ENCODE assay signal across 17 mouse cellular contexts in the genomic region with DNA sequence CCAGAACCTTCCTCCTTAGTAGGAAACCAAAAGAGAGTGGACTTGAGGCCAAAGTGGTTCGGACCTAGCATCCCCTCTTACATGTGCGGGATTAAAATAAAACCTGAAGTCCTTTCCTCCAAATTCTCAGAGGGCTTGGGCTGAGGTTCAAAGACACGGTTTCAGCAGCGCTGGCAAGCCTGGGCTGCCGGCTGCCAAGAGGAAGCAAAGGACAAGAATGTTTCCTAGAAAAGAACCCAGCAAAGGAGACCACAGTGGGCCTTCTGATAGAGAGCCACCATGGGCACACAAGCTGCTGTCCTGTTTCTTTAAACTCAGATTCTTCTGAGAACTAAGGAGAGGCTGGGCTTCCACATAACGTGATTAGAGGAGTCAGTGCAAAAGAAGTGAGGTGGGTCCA. TPM values are rescaled to one million over a fixed set of nuclear protein-coding genes. Genes with fewer than 3 reads are reported as not detected.
DNase-seq lines count a peak whose midpoint lies in the region; ATAC-seq and TF ChIP-seq lines count a peak whose summit lies in the region.
"Had no signal": no experiment of that assay in that cellular context is flagged by ENCODE, and none has a peak within 500 bp of the region (broad histone marks: within the 10 kb centered on the region; RNA-seq: fewer than 3 reads in every experiment).

No protein-coding gene starts in this region.

- no peak for ATAC-seq in hindbrain, embryonic 14.5 days (ENCODE audit: low FRiP score)
- no peak for ATAC-seq in hindbrain, embryonic 12.5 days (ENCODE audit: low FRiP score)
- no peak for ATAC-seq in megakaryocyte, adult 5-6 weeks (ENCODE audit: poor library complexity, severe bottlenecking)
- no peak for ATAC-seq in liver, postnatal 0 days
- ATAC-seq: inflammation-experienced regulatory T-cells, adult 6 months had no signal

- DNase-seq in adrenal gland, postnatal 14 days, result peak; percentile 55
- no peak for DNase-seq in adrenal gland, adult 18-20 months (ENCODE audit: low spot score in 2 of 2)
- no peak for DNase-seq in hindbrain, embryonic 14.5 days (ENCODE audit: low spot score)
- no peak for DNase-seq in liver, postnatal 0 days
- DNase-seq: cerebellum, postnatal 25 days; liver, embryonic 13.5 days; lung, postnatal 10 days; spleen, adult 18-20 months; thymus, postnatal 14 days had no signal

- peak overlapping the region; percentile 68 for H3K27ac ChIP-seq in hindbrain, embryonic 14.5 days
- no peak overlapping the region for H3K27ac ChIP-seq in hindbrain, embryonic 12.5 days
- peak overlapping the region; percentile 59; the same call in 1 of the 2 replicates for H3K27ac ChIP-seq in small intestine, adult 2 months (ENCODE audit: insufficient read depth, low read depth, low read length)
- H3K27ac ChIP-seq in liver, postnatal 0 days (ENCODE audit: low read depth), result no peak overlapping the region
- H3K27ac ChIP-seq: embryonic facial prominence, embryonic 12.5 days; forebrain, embryonic 10.5 days; liver, embryonic 13.5 days had no signal

- no peak for TF ChIP-seq POLR2A in small intestine, adult 2 months (IDR thresholded peaks at IDR 0.05; ENCODE audit: low read depth, low read length)

- TF ChIP-seq CTCF in small intestine, adult 2 months (IDR thresholded peaks at IDR 0.05; ENCODE audit: extremely low read depth, insufficient read length, insufficient replicate concordance, low read depth, low read length), result no peak
- TF ChIP-seq CTCF in liver, postnatal 0 days (IDR thresholded peaks at IDR 0.05; ENCODE audit: low read depth), result no peak

- WGBS in hindbrain, embryonic 14.5 days, result 78% methylated on average over 6 of the region's 6 CpGs
- WGBS in hindbrain, embryonic 12.5 days, result 79% methylated on average over 6 of the region's 6 CpGs
- WGBS in small intestine, adult 2 months, result 43% methylated on average over 6 of the region's 6 CpGs
- 50% methylated on average over 6 of the region's 6 CpGs for WGBS in liver, postnatal 0 days (ENCODE audit: insufficient replicate concordance)

- H3K4me2 ChIP-seq in hindbrain, embryonic 14.5 days (replicated peaks), result no peak overlapping the region
- H3K4me2 ChIP-seq in hindbrain, embryonic 12.5 days (replicated peaks), result no peak overlapping the region
- H3K4me2 ChIP-seq in liver, postnatal 0 days (ENCODE audit: low read depth, low read length), result no peak overlapping the region
- H3K4me2 ChIP-seq: embryonic facial prominence, embryonic 12.5 days; liver, embryonic 13.5 days; midbrain, embryonic 11.5 days had no signal

- no peaks in the 10 kb centered on the region for H3K27me3 ChIP-seq in hindbrain, embryonic 14.5 days (ENCODE audit: control insufficient read depth, insufficient read depth, low read length)
- H3K27me3 ChIP-seq in hindbrain, embryonic 12.5 days, result no peaks in the 10 kb centered on the region
- H3K27me3 ChIP-seq in megakaryocyte, embryonic 14.5 days (replicated peaks), result no peaks in the 10 kb centered on the region
- no peaks in the 10 kb centered on the region for H3K27me3 ChIP-seq in small intestine, adult 2 months (ENCODE audit: control insufficient read depth, insufficient read depth, low read length)
- H3K27me3 ChIP-seq in liver, postnatal 0 days (ENCODE audit: insufficient read depth, low read length), result no peaks in the 10 kb centered on the region
- H3K27me3 ChIP-seq: embryonic facial prominence, embryonic 12.5 days; liver, embryonic 13.5 days had no signal

- no peaks in the 10 kb centered on the region for H3K4me1 ChIP-seq in hindbrain, embryonic 14.5 days (replicated peaks; ENCODE audit: control insufficient read depth, insufficient read depth, low read length)
- no peaks in the 10 kb centered on the region for H3K4me1 ChIP-seq in hindbrain, embryonic 12.5 days
- H3K4me1 ChIP-seq in megakaryocyte, embryonic 14.5 days, result peaks cover 26% of the 10 kb centered on the region
- H3K4me1 ChIP-seq in small intestine, adult 2 months (ENCODE audit: control insufficient read depth, insufficient read depth, insufficient read length, low read length), result peaks cover 13% of the 10 kb centered on the region; the same call in 1 of the 2 replicates
- no peaks in the 10 kb centered on the region for H3K4me1 ChIP-seq in liver, postnatal 0 days (ENCODE audit: insufficient read depth)
- H3K4me1 ChIP-seq: embryonic facial prominence, embryonic 12.5 days; forebrain, embryonic 10.5 days; liver, embryonic 13.5 days had no signal

- no peaks in the 10 kb centered on the region for H3K36me3 ChIP-seq in hindbrain, embryonic 14.5 days (replicated peaks; ENCODE audit: control insufficient read depth, insufficient read depth)
- no peaks in the 10 kb centered on the region for H3K36me3 ChIP-seq in hindbrain, embryonic 12.5 days
- H3K36me3 ChIP-seq in megakaryocyte, embryonic 14.5 days (replicated peaks; ENCODE audit: low read length), result peaks cover 56% of the 10 kb centered on the region
- H3K36me3 ChIP-seq in small intestine, adult 2 months (ENCODE audit: control insufficient read depth, insufficient read depth, low read length), result no peaks in the 10 kb centered on the region
- H3K36me3 ChIP-seq in liver, postnatal 0 days (replicated peaks; ENCODE audit: insufficient read depth, low read length), result no peaks in the 10 kb centered on the region
- H3K36me3 ChIP-seq: embryonic facial prominence, embryonic 12.5 days; forebrain, embryonic 10.5 days; liver, embryonic 13.5 days had no signal

- TF ChIP-seq EP300 in liver, postnatal 0 days (IDR thresholded peaks at IDR 0.05; ENCODE audit: low read depth), result no peak

- H3K4me3 ChIP-seq in hindbrain, embryonic 14.5 days (replicated peaks; ENCODE audit: low read length), result no peak overlapping the region
- H3K4me3 ChIP-seq in hindbrain, embryonic 12.5 days, result no peak overlapping the region
- peak overlapping the region; percentile 44 for H3K4me3 ChIP-seq in megakaryocyte, embryonic 14.5 days (replicated peaks)
- no peak overlapping the region for H3K4me3 ChIP-seq in small intestine, adult 2 months (ENCODE audit: low read depth, low read length)
- H3K4me3 ChIP-seq in liver, postnatal 0 days (ENCODE audit: low read depth, low read length), result no peak overlapping the region
- H3K4me3 ChIP-seq: embryonic facial prominence, embryonic 12.5 days; forebrain, embryonic 10.5 days; liver, embryonic 13.5 days had no signal

- H3K9ac ChIP-seq in hindbrain, embryonic 14.5 days, result no peak overlapping the region
- H3K9ac ChIP-seq in hindbrain, embryonic 12.5 days, result no peak overlapping the region
- H3K9ac ChIP-seq in liver, postnatal 0 days (replicated peaks), result no peak overlapping the region
- H3K9ac ChIP-seq: embryonic facial prominence, embryonic 12.5 days; liver, embryonic 13.5 days had no signal

- H3K9me3 ChIP-seq in hindbrain, embryonic 14.5 days (ENCODE audit: control insufficient read depth, low read length), result no peaks in the 10 kb centered on the region
- H3K9me3 ChIP-seq in hindbrain, embryonic 12.5 days (replicated peaks), result no peaks in the 10 kb centered on the region
- no peaks in the 10 kb centered on the region for H3K9me3 ChIP-seq in megakaryocyte, embryonic 14.5 days
- no peaks in the 10 kb centered on the region for H3K9me3 ChIP-seq in liver, postnatal 0 days (ENCODE audit: low read length)
- H3K9me3 ChIP-seq: embryonic facial prominence, embryonic 12.5 days; forebrain, embryonic 10.5 days; liver, embryonic 13.5 days had no signal

RNA-seq across cellular contexts. Expression of gene Ncor1, which starts 20.6 kb away (rescaled TPM):
- 197 and 214 TPM in 2 replicates for total RNA-seq in adrenal gland, postnatal 14 days (2021)
- total RNA-seq in adrenal gland, adult 18-20 months (2021), result 100 to 1,000 TPM; 185 to 200 TPM
- 189 and 202 TPM in 2 replicates for polyA plus RNA-seq in hindbrain, embryonic 14.5 days (2014; fragmentation: Nextera tagmentation; extraction: Ambion mirVana)
- polyA plus RNA-seq in hindbrain, embryonic 12.5 days (2016; fragmentation: Nextera tagmentation; extraction: Ambion mirVana), result 200 and 201 TPM in 2 replicates
- polyA plus RNA-seq in megakaryocyte, embryonic 14.5 days (2012; ENCODE audit: insufficient read depth, low replicate concordance), result 86.7 and 160 TPM in 2 replicates
- total RNA-seq in megakaryocyte, adult 5-6 weeks (2015), result 275 and 280 TPM in 2 replicates
- 213 and 290 TPM in 2 replicates for total RNA-seq in megakaryocyte, adult 5-6 weeks (2017)
- 49.1 and 130 TPM in 2 replicates for polyA plus RNA-seq in small intestine, adult 2 months (2012; rRNA removed)
- 48.1 and 52.0 TPM in 2 replicates for polyA plus RNA-seq in liver, postnatal 0 days (2015; fragmentation: Nextera tagmentation; extraction: Ambion mirVana)

RNA-seq across cellular contexts. Expression of gene Pigl, which starts 20.7 kb away (rescaled TPM):
- 6.9 and 7.7 TPM in 2 replicates for total RNA-seq in adrenal gland, postnatal 14 days (2021)
- total RNA-seq in adrenal gland, adult 18-20 months (2021), result 1 to 10 TPM; 7.5 to 9.0 TPM
- 8.6 and 10.4 TPM in 2 replicates for polyA plus RNA-seq in hindbrain, embryonic 14.5 days (2014; fragmentation: Nextera tagmentation; extraction: Ambion mirVana)
- polyA plus RNA-seq in hindbrain, embryonic 12.5 days (2016; fragmentation: Nextera tagmentation; extraction: Ambion mirVana), result 10.5 and 10.7 TPM in 2 replicates
- 3.4 and 7.5 TPM in 2 replicates for polyA plus RNA-seq in megakaryocyte, embryonic 14.5 days (2012; ENCODE audit: insufficient read depth, low replicate concordance)
- total RNA-seq in megakaryocyte, adult 5-6 weeks (2015), result 5.7 and 9.2 TPM in 2 replicates
- 1.7 and 2.5 TPM in 2 replicates for total RNA-seq in megakaryocyte, adult 5-6 weeks (2017)
- polyA plus RNA-seq in small intestine, adult 2 months (2012; rRNA removed), result 2.4 and 5.8 TPM in 2 replicates
- polyA plus RNA-seq in liver, postnatal 0 days (2015; fragmentation: Nextera tagmentation; extraction: Ambion mirVana), result 2.6 and 2.7 TPM in 2 replicates

Comparison
In these comparisons a context has a peak if more than half of its experiments do, and no peak if none do; other contexts are left out.
1. H3K27ac ChIP-seq: peak in hindbrain, embryonic 14.5 days (single experiment) and small intestine, adult 2 months (single experiment); none in hindbrain, embryonic 12.5 days (single experiment) and liver, postnatal 0 days (single experiment).